Mouse (Mus musculus) heart, adult 10 weeks (tissue): Measurements from ENCODE around the gene Zfp296. TPM values are rescaled to one million over a fixed set of nuclear protein-coding genes. Genes with fewer than 3 reads are reported as not detected.

Source experiments
- polyA plus RNA-seq: library from polyadenylated mRNA; stranded (reverse); fragments of 350-450 nt; fragmentation: Illumina TruSeq; extraction: RNeasy Lipid Tissue Mini Kit (QIAGEN cat#74804); gene quantifications from one replicate; pipeline ENCODE4 v1.2.3, GENCODE M21; 2014; ENCODE audit warnings: low read depth, low replicate concordance

Gene Zfp296
- polyA plus RNA-seq, result 1.1 TPM

DNA sequence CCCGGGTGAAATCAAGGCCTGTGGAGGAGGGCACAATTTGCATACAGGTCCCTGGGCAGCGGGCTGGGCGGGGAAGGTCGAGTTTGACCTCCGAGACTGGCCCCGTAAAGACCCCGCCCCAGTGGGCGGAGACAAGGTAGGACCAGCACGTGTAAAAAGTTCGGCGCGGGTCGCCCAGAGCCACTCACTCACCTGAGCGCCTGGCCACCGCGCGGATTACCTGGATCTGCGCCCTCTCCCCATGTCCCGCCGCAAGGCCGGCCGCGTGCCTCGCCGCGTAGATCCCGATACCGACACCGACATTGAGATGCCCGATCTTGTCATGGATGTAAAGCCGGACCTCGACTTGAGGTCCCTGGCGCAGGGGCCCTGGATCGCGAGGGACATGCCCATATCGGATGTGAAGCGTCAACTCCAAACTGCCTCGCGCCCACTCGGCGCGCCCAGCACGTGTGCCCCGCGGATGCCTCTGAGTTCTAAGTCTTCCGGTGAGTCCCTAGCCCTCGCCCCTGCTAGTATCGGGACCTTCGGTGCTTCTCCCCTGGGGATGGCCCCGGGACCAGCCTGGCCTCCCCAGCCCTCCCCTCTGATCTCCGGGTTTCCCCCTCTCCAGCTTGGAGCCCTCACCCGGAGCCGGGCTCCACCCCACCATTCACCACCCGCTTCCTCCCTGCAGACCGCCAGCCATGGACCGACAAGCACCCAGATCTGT is at the start of gene Zfp296, which contains the start of gene Gemin7:
TSS of gene Zfp296 (plus strand) at position 147 of the 712 bp plus-strand sequence.
TSS of gene Gemin7 (minus strand) at position 455 of the 712 bp plus-strand sequence.

DNA sequence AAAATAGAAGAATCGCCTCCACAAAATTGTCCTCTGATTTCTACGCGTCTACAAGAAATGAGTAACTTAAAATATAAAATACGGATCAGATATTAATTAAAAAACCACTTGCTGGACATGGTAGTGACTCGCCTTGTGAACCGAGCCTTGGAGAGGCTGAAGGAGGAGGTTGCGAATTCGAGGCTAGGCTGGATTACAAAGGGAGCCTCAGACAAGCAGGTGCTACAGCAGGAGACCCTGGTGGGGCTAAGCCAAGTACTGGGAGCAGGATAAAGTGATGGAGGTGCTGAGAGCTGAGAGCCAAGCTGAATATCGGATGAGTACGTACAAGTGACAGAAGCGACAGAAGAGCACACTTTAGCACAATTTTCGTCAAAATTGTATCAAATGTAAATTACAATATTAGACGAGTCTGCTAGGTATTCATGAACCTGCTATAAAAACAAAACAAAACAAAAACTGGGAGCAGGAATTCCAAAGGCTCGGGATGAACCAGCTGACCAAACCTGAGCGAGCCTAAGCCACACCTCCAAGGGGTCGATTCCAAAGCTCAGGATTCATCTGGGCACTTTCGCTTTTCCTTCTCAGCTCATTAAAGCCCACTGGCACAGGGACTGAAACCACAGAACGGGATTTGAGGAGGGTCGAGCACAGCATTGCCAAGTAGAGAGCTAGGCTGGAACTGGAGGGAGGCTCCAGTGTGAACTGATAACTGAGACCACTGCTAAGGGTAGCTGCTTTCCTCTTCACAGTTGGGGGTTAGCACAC is 14.3 kb upstream of the Zfp296 start, which contains the start of gene Ppp1r37:
TSS of gene Ppp1r37 (minus strand) at position 434 of the 768 bp plus-strand sequence.

DNA sequence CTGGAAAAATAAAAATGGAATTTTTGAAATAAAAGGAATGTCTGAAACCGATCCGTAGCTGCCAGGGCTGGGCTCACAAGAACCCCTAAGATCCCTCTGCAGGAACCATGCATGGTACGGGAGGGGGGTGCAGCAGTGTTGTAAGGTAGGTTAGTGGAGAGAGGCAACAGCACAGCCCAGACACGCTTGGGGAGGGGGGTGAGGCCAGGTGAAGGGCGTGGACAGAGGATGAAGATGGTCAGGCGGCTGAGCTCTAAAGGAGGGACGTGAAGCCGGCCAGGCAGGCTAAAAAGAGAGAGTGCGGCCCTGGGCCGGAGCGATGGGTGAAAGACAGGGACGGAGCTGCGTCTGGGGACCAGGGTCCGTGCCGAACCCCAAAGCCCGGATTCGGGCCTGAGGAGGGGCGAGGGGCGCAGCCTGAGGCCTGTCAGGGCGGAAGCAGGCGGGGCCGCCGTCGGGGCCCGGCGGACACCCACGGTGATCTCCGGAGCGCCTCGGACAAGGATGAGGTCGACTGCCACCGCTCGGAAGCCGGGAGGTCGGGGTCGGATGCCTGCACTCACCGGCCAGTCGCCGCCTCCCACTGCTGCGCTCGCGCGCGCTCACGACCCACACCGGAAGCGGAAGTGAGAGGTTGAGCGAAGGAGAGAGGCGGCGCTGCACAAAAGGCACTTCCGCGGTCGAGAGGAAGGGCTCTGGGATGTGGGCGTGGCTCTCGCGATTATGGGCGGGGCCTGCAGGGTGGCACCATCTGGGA is 26.9 kb downstream of the Zfp296 start, which contains the start of gene Clasrp:
TSS of gene Clasrp (minus strand) at position 638 of the 757 bp plus-strand sequence.

DNA sequence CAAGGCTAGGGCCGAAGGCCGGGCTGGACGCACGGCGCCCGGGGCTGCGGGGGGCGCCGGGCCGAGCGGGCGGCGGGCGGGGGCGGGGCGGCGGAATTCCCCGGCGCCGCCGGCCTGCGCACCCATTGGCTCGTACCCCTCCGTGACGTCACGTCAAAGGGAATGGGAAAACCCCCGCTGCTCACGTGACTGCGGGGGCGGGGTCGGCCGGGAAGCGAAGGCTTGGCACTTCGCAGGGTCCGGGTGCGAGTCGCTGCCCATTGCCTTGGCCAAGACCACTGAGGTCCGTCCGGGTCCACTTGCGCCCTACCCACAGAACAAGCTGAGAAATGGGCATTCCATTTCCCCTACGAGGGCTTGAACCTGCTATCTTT is 52.3 kb downstream of the Zfp296 start, which contains the start of gene Relb:
TSS of gene Relb (minus strand) at position 78 of the 374 bp plus-strand sequence.

Other genes starting within 250 kb of the Zfp296 start
- 48.8 TPM for gene Ercc1, start 232.5 kb upstream of the Zfp296 start, polyA plus RNA-seq
- gene Cd3eap, start 217.8 kb upstream of the Zfp296 start, polyA plus RNA-seq, result 13.4 TPM
- 26.1 TPM for gene Ppp1r13l, start 217.5 kb upstream of the Zfp296 start, polyA plus RNA-seq
- gene Ercc2, start 195.3 kb upstream of the Zfp296 start, polyA plus RNA-seq, result 16.8 TPM
- 0.55 TPM for gene Klc3, start 173.2 kb upstream of the Zfp296 start, polyA plus RNA-seq
- 2,990 TPM for gene Ckm, start 172.5 kb upstream of the Zfp296 start, polyA plus RNA-seq
- 16.4 TPM for gene Mark4, start 118.5 kb upstream of the Zfp296 start, polyA plus RNA-seq
- 1.4 TPM for gene Exoc3l2, start 114.0 kb upstream of the Zfp296 start, polyA plus RNA-seq
- gene Bloc1s3, start 68.9 kb upstream of the Zfp296 start, polyA plus RNA-seq, result 2.7 TPM
- gene Trappc6a, start 68.9 kb upstream of the Zfp296 start, polyA plus RNA-seq, result 23.6 TPM
- gene Nkpd1, start 59.4 kb upstream of the Zfp296 start, polyA plus RNA-seq, result not detected
- 69.0 TPM for gene Ppp1r37, start 14.2 kb upstream of the Zfp296 start, polyA plus RNA-seq
- 53.3 TPM for gene Gemin7, start 308 bp downstream of the Zfp296 start, polyA plus RNA-seq
- 35.4 TPM for gene Clasrp, start 27.2 kb downstream of the Zfp296 start, polyA plus RNA-seq
- 8.3 TPM for gene Relb, start 52.2 kb downstream of the Zfp296 start, polyA plus RNA-seq
- gene Clptm1, start 87.7 kb downstream of the Zfp296 start, polyA plus RNA-seq, result 73.7 TPM
- 1.0 TPM for gene Apoc2, start 100.7 kb downstream of the Zfp296 start, polyA plus RNA-seq
- not detected for gene Gm44805, start 104.1 kb downstream of the Zfp296 start, polyA plus RNA-seq
- 3.5 TPM for gene Apoc4, start 104.2 kb downstream of the Zfp296 start, polyA plus RNA-seq
- gene Apoc1, start 115.4 kb downstream of the Zfp296 start, polyA plus RNA-seq, result 21.5 TPM
- gene Apoe, start 121.9 kb downstream of the Zfp296 start, polyA plus RNA-seq, result 747 TPM
- 73.7 TPM for gene Tomm40, start 138.2 kb downstream of the Zfp296 start, polyA plus RNA-seq
- 32.1 TPM for gene Nectin2, start 173.2 kb downstream of the Zfp296 start, polyA plus RNA-seq
- gene Bcam, start 193.7 kb downstream of the Zfp296 start, polyA plus RNA-seq, result 183 TPM
- 0.45 TPM for gene Cblc, start 219.5 kb downstream of the Zfp296 start, polyA plus RNA-seq
- 5.8 TPM for gene Bcl3, start 245.5 kb downstream of the Zfp296 start, polyA plus RNA-seq